Mouse (Mus musculus) adrenal gland, postnatal 36 days (tissue): ENCODE data around the gene Cdv3. TPM values are rescaled to one million over a fixed set of nuclear protein-coding genes. Genes with fewer than 3 reads are reported as not detected.

ENCODE experiments used
- DNase-seq, 2 experiments: peaks; one replicate each; pipeline ENCODE4 v3.0.0; 2021; ENCODE audit warnings: mixed read lengths in 1 of 2
- long read RNA-seq, 2 experiments: library from polyadenylated mRNA; stranded (forward); transcript quantifications; one replicate each; pipeline ENCODE4 v2.0.0; 2021; ENCODE audit warnings: borderline sequencing depth in 2 of 2
- total RNA-seq, 2 experiments: library from RNA; stranded (reverse); gene quantifications; 2 replicates each; pipeline ENCODE4 v1.2.3; 2021

Gene Cdv3
- total RNA-seq: 100 to 1,000 TPM; 163 to 232 TPM
- long read RNA-seq, experiment 1, transcript Cdv3-203 (5 exons, 3,741 nt): minor isoform, 6 of 70 reads
- long read RNA-seq, experiment 1, transcript Cdv3-202 (5 exons, 3,787 nt): major isoform, 18 of 70 reads
- long read RNA-seq, experiment 1, partial matches to known transcripts: 22 of 70 reads
- long read RNA-seq, experiment 1, other reads (novel, unspliced or antisense): 18 of 70 reads
- long read RNA-seq, experiment 2, partial matches to known transcripts: 0 of 10 reads
- long read RNA-seq, experiment 2, other reads (novel, unspliced or antisense): 3 of 10 reads

DNA sequence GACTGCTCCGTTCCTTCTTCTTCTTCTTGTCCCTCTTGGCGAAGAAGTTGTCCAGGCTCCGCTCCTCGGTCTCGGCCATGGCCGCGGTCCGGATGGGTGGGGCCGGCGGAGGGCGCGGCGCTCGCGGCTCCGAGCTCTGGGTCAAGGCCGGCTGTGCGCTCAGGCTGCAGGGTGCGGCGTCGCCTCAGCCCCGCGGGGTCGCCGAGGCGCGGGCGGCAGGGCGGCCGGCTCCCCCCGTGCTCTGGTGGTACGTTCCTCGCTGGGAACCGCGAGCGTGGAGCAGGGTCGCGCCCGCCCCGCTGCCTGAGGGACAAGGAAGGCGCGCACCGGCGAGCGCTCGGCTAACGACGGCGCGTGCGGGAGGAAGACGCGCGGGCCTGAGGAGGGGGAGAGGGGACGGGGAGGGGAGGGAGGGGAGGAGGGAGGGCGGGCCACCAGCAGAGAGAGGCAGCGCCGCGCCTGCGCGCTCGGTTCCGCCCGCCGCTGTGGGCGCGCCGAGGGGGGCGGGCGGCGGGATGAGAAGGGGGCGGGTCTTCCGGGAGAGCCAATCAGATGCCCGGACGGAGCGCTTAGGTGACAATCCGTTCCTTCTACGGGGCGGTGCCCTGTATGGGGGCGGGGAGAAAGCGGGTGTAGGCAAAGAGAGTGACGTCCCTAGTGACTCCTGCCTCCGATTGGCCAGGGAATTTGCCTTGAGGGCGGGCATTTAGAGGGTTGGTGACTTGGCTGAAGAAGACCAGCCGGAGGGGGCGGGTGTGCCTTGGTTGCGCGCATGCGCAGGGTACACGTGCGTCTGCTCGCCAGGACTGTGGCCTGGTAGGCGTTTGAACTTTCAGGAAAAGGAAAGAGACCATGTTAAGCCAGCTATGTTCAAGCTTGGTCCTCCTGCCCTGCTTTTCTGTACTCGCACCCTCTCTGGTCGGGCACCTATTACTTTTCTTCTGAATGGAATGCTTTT lies at the start of gene Cdv3:
Gene Cdv3 (minus strand): TSS at position 551 of the 958 bp plus-strand sequence.
- DNase-seq: peak; percentile 99

DNA sequence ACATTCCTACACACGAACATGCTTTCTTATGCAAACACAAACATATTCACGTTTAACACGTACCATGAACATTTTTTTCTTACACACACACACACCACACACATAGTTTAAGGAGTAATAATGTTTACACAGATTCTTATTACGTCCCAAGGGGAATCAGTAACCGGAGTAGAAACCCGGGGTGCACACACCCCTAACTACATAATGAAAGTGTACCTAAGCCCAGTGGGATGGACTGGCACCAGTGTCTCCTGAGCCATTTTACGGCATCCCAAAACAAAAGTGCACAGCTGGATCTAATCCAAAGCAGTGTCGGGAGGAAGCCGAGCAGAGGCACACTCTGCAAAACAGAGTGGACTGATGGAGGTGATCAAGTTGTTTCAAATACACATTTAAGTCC lies 47.8 kb upstream of the Cdv3 start:
- DNase-seq: no peak

DNA sequence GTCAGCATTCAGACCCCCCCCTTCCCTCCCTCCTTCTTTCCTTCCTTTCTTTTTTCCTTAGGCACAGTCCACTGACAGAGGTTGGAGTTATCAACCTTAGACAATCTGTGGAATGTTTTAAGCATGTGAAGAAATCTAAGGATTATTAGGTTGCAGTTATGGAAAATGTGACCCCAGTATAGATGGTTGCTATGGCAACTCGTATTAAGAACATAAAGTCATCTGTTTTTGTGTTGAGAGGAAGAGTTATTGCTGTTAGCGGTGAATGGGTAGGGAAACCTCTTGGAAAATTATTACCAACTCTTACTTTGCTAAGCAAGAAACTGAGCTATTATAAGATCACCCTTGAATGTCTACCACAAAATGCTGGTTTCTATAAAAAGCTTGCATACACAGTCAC lies 43.5 kb upstream of the Cdv3 start:
- DNase-seq: no peak

DNA sequence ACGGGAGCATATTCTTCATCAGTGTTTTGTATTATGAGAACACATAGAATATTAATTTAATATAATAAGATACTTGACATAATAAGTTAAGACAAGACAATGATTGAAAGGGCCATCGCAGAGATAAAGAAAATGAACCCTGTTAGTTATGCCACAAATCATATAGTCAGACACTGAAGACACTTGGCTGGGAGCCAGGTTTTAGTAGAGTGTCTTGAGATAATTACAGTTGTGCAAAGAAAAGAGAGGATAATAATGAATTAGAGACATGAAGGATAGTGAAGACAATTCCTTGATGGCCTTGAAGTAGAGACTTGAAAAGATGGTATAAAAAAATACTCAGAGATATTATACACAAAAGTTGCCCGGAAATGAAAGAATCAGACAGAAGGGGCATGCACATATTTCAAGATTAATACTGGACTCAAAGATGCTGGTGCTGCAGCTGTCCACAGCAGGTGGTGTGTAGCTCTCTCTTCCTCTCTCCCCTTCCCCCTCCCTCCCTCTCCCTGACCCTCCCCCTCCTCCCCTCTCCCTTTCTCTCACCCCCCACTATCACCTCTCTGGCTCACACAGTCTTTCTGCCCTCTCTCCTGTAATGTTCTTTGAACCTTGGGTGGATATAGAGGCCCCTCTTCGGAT lies 42.6 kb upstream of the Cdv3 start:
- no peak for DNase-seq

DNA sequence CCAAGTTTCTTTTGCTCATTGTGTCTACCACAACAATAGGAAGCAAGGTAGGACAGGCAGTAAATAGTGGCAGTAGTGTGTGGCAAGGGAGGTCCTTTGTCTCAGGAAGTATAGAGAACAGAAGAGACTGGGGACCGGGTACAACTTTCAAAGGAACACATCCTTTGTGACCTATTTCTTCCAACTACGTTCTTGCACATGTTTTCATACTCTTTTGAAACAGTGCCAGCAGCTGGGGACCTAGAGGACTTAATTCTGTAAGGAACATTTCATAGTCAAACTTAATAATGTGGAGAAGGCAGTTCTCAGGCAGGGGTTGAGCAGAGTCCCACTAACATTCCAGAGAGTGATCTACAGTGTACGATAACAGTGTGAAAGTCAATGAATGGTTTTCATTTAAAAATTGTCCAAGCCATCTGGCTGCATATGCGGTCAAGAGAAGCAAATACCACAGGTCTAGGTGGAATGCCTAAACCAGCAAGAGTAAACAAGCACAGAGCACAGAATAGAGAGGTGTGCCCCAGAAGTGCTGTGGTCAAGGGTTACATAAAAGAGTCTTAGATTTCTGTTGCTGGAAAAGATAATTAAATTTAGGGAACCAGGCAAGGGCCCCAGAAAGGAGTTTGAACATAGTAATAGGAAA lies 37.8 kb upstream of the Cdv3 start:
- no peak for DNase-seq

DNA sequence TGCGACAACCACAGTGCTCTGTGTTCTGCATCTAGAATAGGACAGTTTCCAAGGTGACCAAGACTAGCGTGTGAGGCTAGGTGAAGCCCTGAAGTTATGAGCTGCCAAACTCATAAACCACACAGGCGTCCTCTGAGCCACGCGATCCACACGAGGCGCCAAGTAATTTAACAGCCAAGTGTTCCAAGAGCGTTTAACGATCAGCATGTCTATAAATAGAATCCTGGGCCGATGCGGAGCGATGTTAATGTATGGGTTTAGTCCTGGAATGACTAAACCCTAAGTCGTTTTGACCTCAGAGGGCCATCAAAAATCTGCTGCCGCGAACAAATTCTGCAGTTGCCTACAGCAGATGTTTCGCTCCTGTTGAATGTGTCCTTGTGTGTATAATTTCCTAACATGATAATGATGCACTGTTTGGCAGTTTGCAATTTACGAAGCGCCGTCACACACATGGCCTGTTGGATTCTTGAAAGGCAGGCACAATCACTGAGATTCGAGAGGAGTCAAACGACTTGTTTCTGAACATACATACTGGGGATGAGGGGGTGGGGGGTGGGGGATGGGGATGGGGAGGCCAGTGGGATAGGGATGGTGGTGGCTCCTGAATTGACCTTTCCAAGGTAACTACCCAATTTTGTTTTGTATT lies 33.0 kb upstream of the Cdv3 start:
- DNase-seq: no peak

DNA sequence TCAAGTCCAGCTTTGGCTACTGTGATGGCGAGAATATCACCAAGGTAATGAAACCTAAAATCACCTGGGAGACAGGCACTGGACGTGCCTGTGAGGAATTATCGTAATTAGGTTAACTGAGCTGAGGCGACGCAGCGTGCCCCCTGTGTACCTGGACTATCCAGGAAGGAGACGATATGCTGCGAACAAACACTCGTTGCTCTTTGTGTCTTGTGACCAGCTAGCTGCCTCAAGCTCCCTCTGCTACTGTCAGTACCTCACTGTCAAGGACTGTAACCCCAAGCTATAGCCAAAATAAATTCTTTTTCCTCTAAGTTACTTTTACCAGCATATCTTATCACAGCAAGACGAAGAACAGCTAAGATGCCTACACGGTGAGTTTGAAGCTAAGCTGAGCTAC lies 27.6 kb upstream of the Cdv3 start:
- no peak for DNase-seq

DNA sequence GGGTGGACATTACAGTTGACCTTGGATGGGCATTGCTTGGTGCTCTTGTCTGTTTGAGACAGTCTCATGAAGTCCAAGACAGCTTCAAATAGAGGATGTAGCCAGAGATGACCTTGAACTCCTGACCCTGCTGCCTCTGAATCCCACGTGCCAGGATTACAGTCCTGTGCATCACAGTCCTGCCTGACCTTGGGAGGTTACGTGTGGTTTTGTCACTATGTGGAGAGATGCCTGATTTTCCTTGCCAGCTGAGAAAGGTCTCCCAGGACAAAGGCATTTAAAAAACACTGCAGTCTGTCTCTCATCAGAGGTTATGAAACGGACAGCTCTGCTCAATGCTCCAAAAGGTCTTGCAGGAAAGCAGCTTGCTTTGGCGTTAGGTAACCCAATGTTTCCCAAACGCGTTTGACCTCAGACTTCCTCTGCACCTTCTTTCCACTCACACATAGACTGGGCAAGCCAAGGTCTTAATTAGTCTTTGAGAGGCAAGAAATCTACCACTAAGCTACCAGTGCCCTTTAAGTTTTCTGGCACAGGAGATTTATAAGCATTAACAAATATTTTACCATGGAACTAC lies 26.2 kb upstream of the Cdv3 start:
- DNase-seq: peak; percentile 50 to 60

DNA sequence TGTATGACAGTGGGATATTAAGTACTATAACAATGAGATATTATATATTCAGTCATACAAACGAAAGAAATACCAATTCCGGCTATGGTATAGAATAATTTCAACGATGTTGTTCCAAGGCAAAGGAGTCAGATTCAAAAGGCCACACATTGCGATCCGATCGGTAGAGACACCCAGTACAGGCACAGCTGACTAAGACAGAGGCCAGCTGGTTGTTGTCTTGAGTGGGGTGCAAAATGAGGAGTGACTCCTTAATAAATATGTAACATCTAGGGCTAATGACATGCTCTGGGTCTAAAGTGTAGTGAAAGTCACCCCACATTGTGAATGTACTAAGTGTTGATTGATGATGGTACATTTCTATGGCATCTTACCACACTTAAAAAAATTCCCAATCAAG lies 23.6 kb upstream of the Cdv3 start:
- no peak for DNase-seq

DNA sequence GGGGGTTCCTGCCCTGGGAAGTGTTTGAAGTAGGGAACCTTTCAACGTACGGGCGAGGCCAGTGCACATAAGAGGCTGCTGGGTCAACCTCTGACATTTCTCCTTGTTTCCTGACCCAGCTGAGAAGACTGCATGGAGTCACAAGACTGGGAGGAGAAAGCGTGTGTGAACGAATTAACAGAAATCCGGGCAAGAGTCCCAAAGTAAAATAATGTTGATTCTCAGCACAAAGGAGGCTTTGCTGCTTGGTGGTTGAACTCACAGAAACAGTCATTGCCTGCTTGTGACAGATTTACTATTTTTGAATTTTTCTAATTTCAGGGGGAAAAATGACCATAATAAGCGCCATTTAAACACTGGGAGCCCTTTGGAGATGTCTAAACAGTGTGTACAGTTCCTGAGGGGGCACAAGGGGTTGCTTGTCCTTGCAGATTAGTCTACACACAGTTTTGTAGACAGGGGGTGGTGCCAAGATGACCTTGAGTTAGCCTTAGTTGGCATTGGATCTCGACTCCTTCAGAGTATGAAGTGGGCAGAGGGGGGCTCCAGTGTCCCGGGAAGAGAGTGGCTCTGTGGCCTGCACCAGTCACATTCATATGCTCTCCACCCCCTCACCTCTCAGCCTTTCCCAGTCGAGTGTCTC lies 21.5 kb upstream of the Cdv3 start:
- DNase-seq: no peak

DNA sequence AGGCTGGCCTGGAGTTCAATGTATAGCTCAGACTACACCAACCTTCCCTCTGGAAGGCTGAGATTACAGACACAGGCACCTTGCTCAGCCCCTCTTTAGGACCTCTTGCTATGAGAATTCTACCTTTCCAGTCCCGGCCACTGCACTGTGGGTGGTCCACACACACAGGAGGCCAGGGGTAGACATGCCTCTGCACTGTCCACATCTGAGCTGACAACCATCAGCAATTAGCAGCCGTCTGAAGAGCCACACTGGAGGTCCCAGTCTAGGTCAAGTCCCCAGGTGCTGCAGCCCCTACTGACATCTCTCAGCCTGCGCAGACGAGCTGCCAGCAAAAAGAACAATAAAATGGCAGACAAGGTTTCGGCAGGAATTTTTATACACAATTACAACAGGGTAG lies 20.9 kb upstream of the Cdv3 start:
- DNase-seq: no peak

DNA sequence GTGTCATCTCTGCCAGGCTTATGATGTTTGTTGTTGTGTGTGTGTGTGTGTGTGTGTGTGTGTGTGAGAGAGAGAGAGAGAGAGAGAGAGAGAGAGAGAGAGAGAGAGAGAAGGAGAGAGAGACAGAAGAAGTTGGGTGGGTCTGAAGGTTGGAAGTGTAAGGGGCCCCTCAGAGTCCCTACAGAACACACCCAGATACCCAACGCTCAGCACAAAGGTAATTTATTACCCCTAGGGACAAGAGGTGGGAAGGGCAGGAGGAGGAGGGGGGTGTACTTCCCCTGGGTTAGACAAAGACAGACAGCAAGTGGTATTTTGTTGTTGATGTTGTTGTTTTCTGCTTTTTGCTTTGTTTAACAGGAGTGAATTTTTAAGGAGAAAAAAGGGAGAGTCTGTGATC lies 20.0 kb upstream of the Cdv3 start:
- no peak for DNase-seq

DNA sequence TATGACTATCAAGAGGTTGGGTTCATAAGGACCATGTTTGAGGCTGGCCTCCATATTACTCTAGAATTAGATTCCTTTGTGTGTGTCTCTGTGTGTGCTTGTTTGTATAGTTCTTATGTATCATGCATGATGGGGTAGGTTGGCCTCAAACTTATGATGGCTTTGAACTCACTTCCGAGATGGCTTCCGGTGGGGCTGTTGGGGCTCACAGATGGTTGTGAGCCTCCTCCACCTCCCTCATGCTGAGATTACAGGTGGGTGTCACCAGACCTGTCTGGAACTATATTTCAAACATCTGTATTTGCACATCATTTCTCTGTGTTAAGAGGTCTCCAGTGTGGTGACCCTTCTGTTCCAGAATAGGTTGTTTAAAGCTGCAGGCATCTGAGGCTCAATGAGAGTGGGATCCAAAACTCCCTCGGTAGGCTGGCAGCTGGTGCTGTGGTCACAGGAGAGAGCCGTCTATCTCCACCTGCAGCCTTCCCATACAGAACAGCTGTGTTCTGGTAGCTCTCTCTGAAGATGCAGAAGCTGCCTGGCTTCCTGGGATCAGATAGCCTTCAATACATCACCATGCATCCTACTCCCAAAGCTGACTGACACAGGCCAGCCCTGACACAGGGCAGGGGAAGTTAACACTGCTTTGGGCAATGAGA lies 18.6 kb upstream of the Cdv3 start:
- no peak for DNase-seq

DNA sequence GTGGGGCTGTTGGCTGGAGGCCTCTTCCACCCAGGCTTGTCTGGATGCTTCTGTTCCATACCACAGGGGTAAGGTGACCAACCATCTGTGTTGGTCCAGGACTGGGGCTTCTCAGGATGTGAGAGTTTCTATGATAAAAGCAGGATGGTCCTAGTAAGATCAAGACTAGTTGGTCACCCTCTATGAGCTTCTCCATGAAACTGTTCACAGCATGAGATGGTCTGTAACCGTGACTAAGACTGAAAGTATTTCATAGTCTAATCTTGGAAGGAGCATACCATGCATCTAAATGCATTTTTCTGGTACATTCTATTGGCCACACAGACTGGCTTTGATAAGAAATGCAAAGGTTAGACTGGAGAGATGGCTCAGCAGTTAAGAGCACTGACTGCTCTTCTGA lies 17.9 kb upstream of the Cdv3 start:
- DNase-seq: no peak

DNA sequence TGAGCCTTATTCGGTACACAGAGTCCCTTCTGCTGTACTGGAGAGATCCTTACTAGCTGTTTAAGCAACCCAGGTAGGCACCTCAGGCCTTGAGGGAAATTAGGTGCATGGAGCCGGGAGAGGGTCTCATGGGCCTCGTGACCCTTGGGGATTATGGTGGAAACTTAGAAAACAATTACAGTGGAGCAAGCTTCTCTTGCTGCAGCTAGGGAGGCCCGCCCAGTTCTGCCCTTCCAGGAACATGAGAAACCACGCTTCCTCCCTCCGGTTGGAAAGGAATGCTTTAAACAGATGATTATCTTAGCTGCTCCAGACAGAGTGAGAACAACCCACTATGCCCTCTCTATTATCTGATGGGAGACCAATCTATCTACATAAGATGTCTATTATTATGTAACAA lies 17.3 kb upstream of the Cdv3 start:
- DNase-seq: no peak

DNA sequence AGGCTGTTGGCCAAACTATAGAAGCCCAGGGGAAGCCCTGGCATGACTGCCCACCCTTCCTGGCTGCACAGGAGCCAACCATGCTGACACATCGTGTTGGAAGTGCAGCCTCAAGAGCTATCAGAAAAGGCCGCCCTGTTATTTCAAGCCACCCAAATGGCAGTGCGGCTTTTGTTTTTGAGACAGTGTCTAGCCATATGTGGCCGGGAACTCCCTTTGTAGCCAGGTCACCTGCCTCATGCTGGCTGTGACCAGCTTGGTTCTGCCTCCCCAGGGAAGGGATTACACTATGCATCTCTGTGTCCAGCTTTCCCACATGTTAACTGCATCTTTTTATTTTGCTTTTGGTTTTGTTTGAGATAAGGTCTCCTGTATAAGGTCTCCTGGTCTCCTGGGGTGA lies 14.9 kb upstream of the Cdv3 start:
- no peak for DNase-seq

DNA sequence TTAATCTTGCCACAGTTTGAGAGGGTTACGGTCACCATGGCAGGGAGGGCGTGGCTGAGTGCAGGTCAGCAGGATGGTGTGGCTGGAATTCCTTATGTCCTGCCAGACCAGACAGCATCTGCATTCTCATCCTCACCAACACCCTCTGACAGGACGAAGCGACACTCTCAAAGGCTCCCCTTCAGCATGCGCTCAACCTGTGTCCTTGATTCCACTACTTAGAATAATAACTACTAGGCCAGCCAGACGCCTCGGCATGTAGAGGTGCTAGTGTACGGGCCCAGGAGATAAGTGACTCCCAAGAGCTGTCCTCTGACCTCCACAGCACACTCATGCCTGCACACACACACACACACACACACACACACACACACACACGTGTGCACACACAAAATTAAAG lies 13.6 kb upstream of the Cdv3 start:
- DNase-seq: no peak

DNA sequence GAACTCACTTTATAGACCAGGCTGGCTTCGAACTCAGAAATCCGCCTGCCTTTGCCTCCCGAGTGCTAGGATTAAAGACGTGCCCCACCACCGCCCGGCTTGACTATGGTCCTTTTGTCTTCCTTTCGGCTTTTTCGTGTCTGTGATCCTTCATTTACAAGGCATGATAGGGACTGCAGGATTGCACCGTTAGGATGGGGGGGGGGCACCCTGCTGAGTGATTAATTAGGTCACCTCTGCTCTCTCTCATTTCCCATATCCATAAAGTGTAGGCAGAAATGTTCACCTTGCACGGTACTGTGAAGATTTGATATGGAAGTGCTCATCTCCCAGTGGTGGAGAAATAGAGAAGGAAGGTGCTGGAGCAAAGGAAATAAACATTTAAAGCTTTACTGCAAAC lies 13.0 kb upstream of the Cdv3 start:
- DNase-seq: no peak

DNA sequence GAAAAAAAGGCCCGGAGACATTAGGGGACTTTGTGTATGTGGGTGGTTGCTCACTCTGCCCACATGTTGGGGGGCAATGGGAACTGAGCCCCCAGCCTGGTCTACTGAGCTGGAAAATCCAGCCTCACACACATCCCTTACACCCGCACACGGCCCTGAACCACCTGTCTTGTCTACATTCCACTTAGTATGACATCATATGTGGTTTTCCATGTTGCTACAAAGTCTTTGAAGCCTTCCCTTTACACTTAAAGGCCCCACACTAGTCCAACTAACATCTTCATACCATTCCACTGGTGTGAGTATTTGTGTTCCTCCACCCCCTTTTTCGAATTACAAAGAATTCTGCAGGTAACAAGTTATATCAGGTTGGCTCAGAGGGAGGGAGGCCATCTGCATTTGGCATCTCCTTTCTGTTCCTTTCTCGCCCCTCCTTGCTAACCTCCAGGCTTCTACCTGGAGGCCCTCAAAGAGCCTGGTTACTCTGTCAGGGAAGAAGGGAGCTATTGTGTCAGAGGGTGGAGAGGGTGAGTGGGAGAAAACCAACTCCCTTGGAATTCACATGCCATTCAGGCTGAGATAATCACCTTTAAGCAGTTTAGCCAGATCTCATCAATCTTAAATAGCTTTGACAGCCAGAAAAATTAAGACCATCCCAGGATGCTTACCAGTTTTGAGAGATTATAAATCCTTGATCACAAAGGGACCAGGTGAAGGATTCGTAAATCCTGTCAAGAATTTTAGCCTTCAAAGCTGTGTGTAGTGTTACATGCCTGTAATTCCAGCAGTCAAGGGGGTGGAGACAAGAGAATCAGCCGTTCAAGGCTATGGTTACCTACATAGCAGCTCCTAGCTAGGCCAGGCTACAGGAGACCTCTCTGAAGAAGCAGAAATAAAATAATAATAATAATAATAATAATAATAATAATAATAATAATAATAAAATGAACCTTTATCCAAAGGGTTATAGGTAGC lies 11.0 kb upstream of the Cdv3 start:
- DNase-seq: no peak
